Mouse (Mus musculus): ENCODE data around the gene Xcl1. TPM values are rescaled to one million over a fixed set of nuclear protein-coding genes. Genes with fewer than 3 reads are reported as not detected.

The Xcl1 gene
- 21.6 TPM for polyA plus RNA-seq (2017; shearing (Covaris generic))

DNA sequence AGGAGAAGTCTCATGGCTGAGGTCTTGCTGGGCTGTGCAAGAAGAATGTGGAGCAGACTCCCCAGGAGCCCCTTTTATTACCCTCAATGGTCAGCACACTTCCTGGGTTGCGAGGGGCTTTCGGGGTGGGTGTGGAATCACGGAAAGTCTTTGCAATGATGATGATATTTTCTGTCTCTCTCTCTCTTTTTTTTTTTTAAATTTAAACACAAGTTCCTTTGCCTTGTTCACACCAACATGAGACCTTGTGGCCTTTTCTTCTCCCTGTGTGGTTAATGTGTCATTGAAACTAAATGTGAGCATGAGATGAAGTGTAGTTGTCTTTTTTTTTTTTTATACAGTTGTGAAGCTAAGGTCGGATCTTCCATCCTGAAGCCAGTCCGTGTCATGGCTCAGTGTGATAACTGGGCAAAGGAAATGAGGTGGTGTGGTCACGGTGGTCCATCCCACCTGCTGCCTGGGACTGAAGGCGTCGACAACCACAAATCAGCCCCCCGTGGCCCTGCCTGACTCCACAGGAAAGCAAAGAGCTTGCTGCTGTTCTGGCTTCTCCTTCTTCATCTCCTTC lies at the start of gene Xcl1:
Gene Xcl1, minus strand, starts transcription at position 51 of the 568 bp plus-strand sequence.

Other genes starting within 250 kb of the Xcl1 start
- not detected for gene Dpt, start 138.9 kb downstream of the Xcl1 start, polyA plus RNA-seq (2017; shearing (Covaris generic))
- not detected for gene Tbx19, start 225.2 kb upstream of the Xcl1 start, polyA plus RNA-seq (2017; shearing (Covaris generic))